ENCODE assay signal across 17 mouse cellular contexts in the genomic region with DNA sequence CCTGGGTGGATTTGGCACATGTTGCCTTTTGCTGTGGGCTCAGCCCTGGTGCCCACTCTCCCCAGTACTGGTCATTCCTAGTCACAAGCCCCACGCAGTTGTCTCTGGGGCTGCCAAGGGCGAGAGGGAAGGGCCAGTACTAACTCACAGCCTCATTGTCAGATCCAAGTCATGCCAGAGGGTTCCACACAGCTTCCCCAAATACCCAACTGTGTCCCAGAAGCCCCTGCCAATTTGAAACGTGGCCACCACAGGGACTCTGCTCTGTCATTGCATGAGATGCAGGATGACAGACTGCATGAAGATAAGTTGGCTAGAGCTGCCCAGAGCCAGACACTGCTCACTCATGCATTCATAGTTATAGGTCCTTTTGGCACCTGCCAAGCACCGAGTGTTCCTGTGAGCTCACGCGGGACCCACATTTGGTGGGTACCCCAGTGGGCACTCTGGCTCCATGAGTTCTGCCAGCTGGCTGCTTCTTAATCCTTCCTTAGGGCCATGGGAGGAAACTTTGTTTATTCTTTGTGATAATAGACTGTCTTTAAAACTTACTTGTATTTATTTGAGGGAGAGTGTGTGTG. TPM values are rescaled to one million over a fixed set of nuclear protein-coding genes. Genes with fewer than 3 reads are reported as not detected.
DNase-seq lines count a peak whose midpoint lies in the region; ATAC-seq and TF ChIP-seq lines count a peak whose summit lies in the region.
"Had no signal": no experiment of that assay in that cellular context is flagged by ENCODE, and none has a peak within 500 bp of the region (broad histone marks: within the 10 kb centered on the region; RNA-seq: fewer than 3 reads in every experiment).

No protein-coding gene starts in this region.

- no peak for TF ChIP-seq CTCF in forebrain, postnatal 0 days (IDR thresholded peaks at IDR 0.05; ENCODE audit: low read depth)
- TF ChIP-seq CTCF in left cerebral cortex, adult 2 months (IDR thresholded peaks at IDR 0.05), result no peak
- no peak for TF ChIP-seq CTCF in cortical plate, adult 2 months (IDR thresholded peaks at IDR 0.05; ENCODE audit: extremely low read depth, insufficient read depth, low read length)

- H3K4me3 ChIP-seq in forebrain, postnatal 0 days (ENCODE audit: low read depth, low read length), result no peak overlapping the region
- H3K4me3 ChIP-seq in forebrain, embryonic 12.5 days (replicated peaks), result no peak overlapping the region
- H3K4me3 ChIP-seq in left cerebral cortex, adult 2 months, result no peak overlapping the region
- no peak overlapping the region for H3K4me3 ChIP-seq in cortical plate, adult 2 months (ENCODE audit: insufficient read depth, low read length)
- H3K4me3 ChIP-seq: heart, adult 2 months; limb, embryonic 12.5 days; liver, embryonic 15.5 days; megakaryocyte, embryonic 14.5 days; neural tube, embryonic 12.5 days had no signal

- WGBS in forebrain, postnatal 0 days, result 44% methylated on average over 6 of the region's 6 CpGs
- 83% methylated on average over 6 of the region's 6 CpGs for WGBS in forebrain, embryonic 12.5 days

- H3K9ac ChIP-seq in forebrain, postnatal 0 days, result no peak overlapping the region
- no peak overlapping the region for H3K9ac ChIP-seq in forebrain, embryonic 12.5 days
- H3K9ac ChIP-seq: limb, embryonic 12.5 days; liver, embryonic 15.5 days; neural tube, embryonic 12.5 days had no signal

- H3K4me2 ChIP-seq in forebrain, postnatal 0 days (ENCODE audit: low read depth), result no peak overlapping the region
- H3K4me2 ChIP-seq in forebrain, embryonic 12.5 days, result no peak overlapping the region
- H3K4me2 ChIP-seq: limb, embryonic 12.5 days; liver, embryonic 15.5 days; neural tube, embryonic 12.5 days had no signal

- intact Hi-C loops in left cerebral cortex, adult 2 months (cut with DNase I), result no loop called here
- intact Hi-C loops in left cerebral cortex, postnatal 10 days (cut with DNase I), result no loop called here

- H3K27ac ChIP-seq in forebrain, postnatal 0 days (ENCODE audit: low read depth, low read length), result no peak overlapping the region
- no peak overlapping the region for H3K27ac ChIP-seq in forebrain, embryonic 12.5 days
- peak overlapping the region; percentile 51; the same call in 1 of the 2 replicates for H3K27ac ChIP-seq in left cerebral cortex, adult 2 months
- peak overlapping the region; percentile 68; the same call in 1 of the 2 replicates for H3K27ac ChIP-seq in cortical plate, adult 2 months (ENCODE audit: insufficient read depth, low read length)
- H3K27ac ChIP-seq: heart, adult 2 months; limb, embryonic 12.5 days; liver, embryonic 15.5 days; neural tube, embryonic 12.5 days had no signal

- H3K9me3 ChIP-seq in forebrain, postnatal 0 days (ENCODE audit: low read length), result no peaks in the 10 kb centered on the region
- no peaks in the 10 kb centered on the region for H3K9me3 ChIP-seq in forebrain, embryonic 12.5 days
- H3K9me3 ChIP-seq: limb, embryonic 12.5 days; liver, embryonic 15.5 days; neural tube, embryonic 12.5 days had no signal

- H3K4me1 ChIP-seq in forebrain, postnatal 0 days (ENCODE audit: insufficient read depth), result no peaks in the 10 kb centered on the region
- H3K4me1 ChIP-seq in forebrain, embryonic 12.5 days, result no peaks in the 10 kb centered on the region
- no peaks in the 10 kb centered on the region for H3K4me1 ChIP-seq in cortical plate, adult 2 months (ENCODE audit: control insufficient read depth, insufficient read depth, low read length)
- H3K4me1 ChIP-seq: limb, embryonic 12.5 days; liver, embryonic 15.5 days; megakaryocyte, embryonic 14.5 days; neural tube, embryonic 12.5 days had no signal

- H3K36me3 ChIP-seq in forebrain, postnatal 0 days (ENCODE audit: insufficient read depth), result no peaks in the 10 kb centered on the region
- no peaks in the 10 kb centered on the region for H3K36me3 ChIP-seq in forebrain, embryonic 12.5 days (replicated peaks)
- H3K36me3 ChIP-seq: limb, embryonic 12.5 days; liver, embryonic 15.5 days; neural tube, embryonic 12.5 days had no signal

- ATAC-seq in forebrain, postnatal 0 days, result peak; percentile 83
- no peak for ATAC-seq in forebrain, embryonic 12.5 days (ENCODE audit: low FRiP score)
- ATAC-seq: CD4-positive, CD25-positive, alpha-beta regulatory T cell, adult 4 months had no signal

- TF ChIP-seq POLR2A in cortical plate, adult 2 months (IDR thresholded peaks at IDR 0.05; ENCODE audit: extremely low read depth, insufficient read depth, low read length), result no peak

- no peaks in the 10 kb centered on the region for H3K27me3 ChIP-seq in forebrain, postnatal 0 days (ENCODE audit: insufficient read depth, low read length)
- no peaks in the 10 kb centered on the region for H3K27me3 ChIP-seq in forebrain, embryonic 12.5 days
- H3K27me3 ChIP-seq: liver, embryonic 15.5 days; neural tube, embryonic 12.5 days had no signal

- DNase-seq in forebrain, postnatal 0 days, result peak; percentile 74
- DNase-seq in left cerebral cortex, adult 2 months (ENCODE audit: extremely low spot score in 1 of 2, low spot score in 2 of 2), result no peak
- DNase-seq in left cerebral cortex, postnatal 10 days (ENCODE audit: extremely low spot score in 1 of 2, low spot score in 2 of 2), result no peak
- DNase-seq in telencephalon, adult 2 months (ENCODE audit: low read depth, low spot score), result peak; percentile 17
- DNase-seq in adrenal gland, adult 8-10 months, result no peak
- DNase-seq: adrenal gland, adult 2 months; heart, adult 2 months; lung, postnatal 10 days; right cerebral cortex, postnatal 25 days had no signal

RNA-seq across cellular contexts. Expression of gene Mal, which starts 28.4 kb away (rescaled TPM):
- total RNA-seq in forebrain, postnatal 0 days (2014; rRNA removed), result 2.5 and 2.7 TPM in 2 replicates
- 1.8 and 2.1 TPM in 2 replicates for polyA plus RNA-seq in forebrain, postnatal 0 days (2015; fragmentation: Nextera tagmentation; extraction: Ambion mirVana)
- polyA plus RNA-seq in forebrain, embryonic 12.5 days (2016; fragmentation: Nextera tagmentation; extraction: Ambion mirVana), result 0.54 and 0.73 TPM in 2 replicates
- 10 to 100 TPM; 59.8 to 65.0 TPM for total RNA-seq in left cerebral cortex, adult 2 months (2021)
- total RNA-seq in left cerebral cortex, postnatal 10 days (2021), result 1 to 10 TPM; 3.9 to 7.9 TPM
- polyA plus RNA-seq in cortical plate, adult 2 months (2012; rRNA removed), result 144 and 209 TPM in 2 replicates
- total RNA-seq in adrenal gland, adult 8-10 months (2022), result 10 to 100 TPM in 2 of 4 experiments, 1 to 10 TPM in 2; 6.6 to 12.0 (median 9.1) TPM
- total RNA-seq: MEL had no signal
- polyA plus RNA-seq: CD4-positive, CD25-positive, alpha-beta regulatory T cell, adult 4 months had no signal

RNA-seq across cellular contexts. Expression of gene Mrps5, which starts 41.1 kb away (rescaled TPM):
- total RNA-seq in forebrain, postnatal 0 days (2014; rRNA removed), result 65.9 and 85.2 TPM in 2 replicates
- polyA plus RNA-seq in forebrain, postnatal 0 days (2015; fragmentation: Nextera tagmentation; extraction: Ambion mirVana), result 142 and 159 TPM in 2 replicates
- polyA plus RNA-seq in forebrain, embryonic 12.5 days (2016; fragmentation: Nextera tagmentation; extraction: Ambion mirVana), result 175 and 179 TPM in 2 replicates
- total RNA-seq in left cerebral cortex, adult 2 months (2021), result 10 to 100 TPM; 82.1 to 94.5 TPM
- total RNA-seq in left cerebral cortex, postnatal 10 days (2021), result 10 to 100 TPM; 90.7 to 100.0 TPM
- polyA plus RNA-seq in cortical plate, adult 2 months (2012; rRNA removed), result 88.8 and 90.0 TPM in 2 replicates
- total RNA-seq in adrenal gland, adult 8-10 months (2022), result 100 to 1,000 TPM in 1 of 4 experiments, 10 to 100 TPM in 3; 87.0 to 107 (median 96.0) TPM

RNA-seq across cellular contexts. Expression of gene Zfp661, which starts 41.2 kb away (rescaled TPM):
- 7.4 and 8.2 TPM in 2 replicates for total RNA-seq in forebrain, postnatal 0 days (2014; rRNA removed)
- 4.1 and 5.0 TPM in 2 replicates for polyA plus RNA-seq in forebrain, postnatal 0 days (2015; fragmentation: Nextera tagmentation; extraction: Ambion mirVana)
- 8.0 and 8.4 TPM in 2 replicates for polyA plus RNA-seq in forebrain, embryonic 12.5 days (2016; fragmentation: Nextera tagmentation; extraction: Ambion mirVana)
- 1 to 10 TPM; 6.3 to 8.1 TPM for total RNA-seq in left cerebral cortex, adult 2 months (2021)
- total RNA-seq in left cerebral cortex, postnatal 10 days (2021), result 1 to 10 TPM; 8.0 to 9.3 TPM
- polyA plus RNA-seq in cortical plate, adult 2 months (2012; rRNA removed), result 10.3 and 10.4 TPM in 2 replicates
- 1 to 10 TPM; 3.7 to 4.7 (median 4.4) TPM for total RNA-seq in adrenal gland, adult 8-10 months (2022)

Comparison
In these comparisons a context has a peak if more than half of its experiments do, and no peak if none do; other contexts are left out.
1. RNA of gene Mal, which starts 28.4 kb away (total RNA-seq): 59.8 to 65.0 TPM in left cerebral cortex, adult 2 months; 6.6 to 12.0 TPM in adrenal gland, adult 8-10 months, 3.9 to 7.9 TPM in left cerebral cortex, postnatal 10 days and 2.5 to 2.7 TPM in forebrain, postnatal 0 days; every median in the first group is over 4 times any median in the second.
2. DNase-seq: peak in forebrain, postnatal 0 days (single experiment) and telencephalon, adult 2 months (single experiment); none in left cerebral cortex, adult 2 months (0 of 2), left cerebral cortex, postnatal 10 days (0 of 2) and adrenal gland, adult 8-10 months (single experiment).
3. H3K27ac ChIP-seq: peak in left cerebral cortex, adult 2 months (single experiment) and cortical plate, adult 2 months (single experiment); none in forebrain, postnatal 0 days (single experiment) and forebrain, embryonic 12.5 days (single experiment).